In the genomic region with DNA sequence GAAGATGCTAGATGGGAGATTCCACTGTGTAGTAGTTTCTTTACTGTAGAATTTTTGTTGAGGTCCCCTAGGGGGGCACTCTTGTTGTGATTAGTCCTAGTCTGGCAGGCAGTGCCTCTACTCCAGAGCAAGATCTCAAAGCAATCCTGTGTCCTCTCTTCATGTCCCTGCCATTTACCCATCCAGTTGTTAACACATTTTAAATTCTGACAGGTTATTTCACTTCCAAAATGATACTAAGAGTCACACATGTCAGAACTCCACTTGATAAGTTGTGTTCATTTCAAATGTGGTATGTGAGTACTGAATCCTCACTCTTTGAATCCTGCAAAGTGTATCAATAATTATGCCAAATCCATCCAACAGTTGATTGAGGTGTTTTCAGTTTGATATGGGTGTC, we compare ENCODE assay signal across 16 mouse cellular contexts.
"Had no signal": no experiment of that assay in that cellular context is flagged by ENCODE, and none has a peak within 500 bp of the region (broad histone marks: within the 10 kb centered on the region; RNA-seq: fewer than 3 reads in every experiment).

No protein-coding gene starts in this region.

- H3K4me2 ChIP-seq: lung, embryonic 14.5 days; midbrain, embryonic 12.5 days; midbrain, embryonic 15.5 days; neural tube, embryonic 13.5 days had no signal

- H3K27me3 ChIP-seq: midbrain, embryonic 15.5 days had no signal

- H3K27ac ChIP-seq: liver, embryonic 14.5 days; macrophage; midbrain, embryonic 12.5 days; midbrain, embryonic 15.5 days; neural tube, embryonic 13.5 days had no signal

- H3K9me3 ChIP-seq: midbrain, embryonic 12.5 days; midbrain, embryonic 15.5 days; neural tube, embryonic 13.5 days had no signal

- DNase-seq: kidney, adult 18-20 months; kidney, adult 9 months; kidney, postnatal 14 days; liver, postnatal 0 days; lung, embryonic 14.5 days; retina, postnatal 1 day; right cerebral cortex, postnatal 25 days; spleen, adult 18-20 months; thymus, adult 18-20 months; thymus, postnatal 36 days had no signal

- H3K4me3 ChIP-seq: midbrain, embryonic 12.5 days; midbrain, embryonic 15.5 days; neural tube, embryonic 13.5 days had no signal

- H3K9ac ChIP-seq: liver, embryonic 14.5 days; liver, postnatal 0 days; lung, embryonic 14.5 days; midbrain, embryonic 12.5 days; midbrain, embryonic 15.5 days; neural tube, embryonic 13.5 days had no signal

- ATAC-seq: liver, postnatal 0 days; lung, postnatal 0 days; midbrain, embryonic 15.5 days had no signal

- H3K36me3 ChIP-seq: midbrain, embryonic 12.5 days; midbrain, embryonic 15.5 days; neural tube, embryonic 13.5 days had no signal
